Mouse (Mus musculus): ENCODE results near the gene Grik4. TPM values are rescaled to one million over a fixed set of nuclear protein-coding genes. Genes with fewer than 3 reads are reported as not detected.

The Grik4 gene
- polyA plus RNA-seq, 1 experiment from 2014 or later, result 13.2 TPM

GRCm38 (mm10) chr9:42642821-42643220, 301.5 kb downstream of the Grik4 start:
- Histone ChIP-seq H3K9ac (no peak overlapping the region), H3K27me3 (no peaks in the 10 kb centered on the region), H3K4me2 (no peak overlapping the region), H3K9me3 (no peaks in the 10 kb centered on the region), H3K36me3 (no peaks in the 10 kb centered on the region), H3K27ac (replicated peaks) (no peak overlapping the region), H3K4me1 (replicated peaks) (peaks cover 43% of the 10 kb centered on the region), H3K4me3 (no peak overlapping the region)
- ATAC-seq (ENCODE audit: low FRiP score, low read depth), result no peak
- WGBS, result 27% methylated on average over 5 of the region's 5 CpGs

- H3K36me3 ChIP-seq, result no peaks in the 10 kb centered on the region
- H3K27me3 ChIP-seq, result no peaks in the 10 kb centered on the region
- H3K9ac ChIP-seq, result no peak overlapping the region
- no peak overlapping the region for H3K4me2 ChIP-seq
- ATAC-seq (ENCODE audit: low FRiP score, low read depth), result no peak
- H3K4me3 ChIP-seq, result no peak overlapping the region
- WGBS, result 77% methylated on average over 11 of the region's 11 CpGs
- H3K4me1 ChIP-seq (replicated peaks), result peaks cover 38% of the 10 kb centered on the region
- no peaks in the 10 kb centered on the region for H3K9me3 ChIP-seq
- no peak overlapping the region for H3K27ac ChIP-seq (replicated peaks)
These were observed 302.7 kb downstream of the Grik4 start for GRCm38 (mm10) chr9:42641550-42642117.

- H3K9ac ChIP-seq, result no peak overlapping the region
- H3K4me1 ChIP-seq (replicated peaks), result peaks cover 16% of the 10 kb centered on the region
- ATAC-seq (ENCODE audit: low FRiP score, low read depth), result no peak
- no peaks in the 10 kb centered on the region for H3K27me3 ChIP-seq
- H3K36me3 ChIP-seq, result no peaks in the 10 kb centered on the region
- H3K4me3 ChIP-seq, result no peak overlapping the region
- H3K27ac ChIP-seq (replicated peaks), result no peak overlapping the region
- H3K9me3 ChIP-seq, result no peaks in the 10 kb centered on the region
- WGBS, result 73% methylated on average over 10 of the region's 10 CpGs
- H3K4me2 ChIP-seq, result no peak overlapping the region
These were observed 307.8 kb downstream of the Grik4 start for GRCm38 (mm10) chr9:42636446-42636845.

GRCm38 (mm10) chr9:42631479-42631878, 312.8 kb downstream of the Grik4 start:
- 55% methylated on average over 4 of the region's 4 CpGs for WGBS

GRCm38 (mm10) chr9:42627634-42628033, 316.7 kb downstream of the Grik4 start:
- H3K27ac ChIP-seq (replicated peaks), result no peak overlapping the region
- no peak overlapping the region for H3K4me3 ChIP-seq
- no peak overlapping the region for H3K9ac ChIP-seq
- ATAC-seq (ENCODE audit: low FRiP score, low read depth), result no peak
- no peaks in the 10 kb centered on the region for H3K9me3 ChIP-seq
- peaks cover 22% of the 10 kb centered on the region for H3K4me1 ChIP-seq (replicated peaks)
- no peaks in the 10 kb centered on the region for H3K27me3 ChIP-seq
- H3K36me3 ChIP-seq, result no peaks in the 10 kb centered on the region
- WGBS, result 27% methylated on average over 6 of the region's 6 CpGs
- no peak overlapping the region for H3K4me2 ChIP-seq

More at GRCm38 (mm10) chr9:42631479-42631878, 312.8 kb downstream of the Grik4 start:
- H3K4me2 ChIP-seq, result no peak overlapping the region
- ATAC-seq (ENCODE audit: low FRiP score, low read depth), result peak; percentile 63; the same call in 1 of the 2 replicates
- H3K4me3 ChIP-seq, result no peak overlapping the region
- no peak overlapping the region for H3K9ac ChIP-seq
- H3K4me1 ChIP-seq (replicated peaks), result peaks cover 15% of the 10 kb centered on the region
- H3K9me3 ChIP-seq, result no peaks in the 10 kb centered on the region
- no peaks in the 10 kb centered on the region for H3K36me3 ChIP-seq
- H3K27ac ChIP-seq (replicated peaks), result no peak overlapping the region
- no peaks in the 10 kb centered on the region for H3K27me3 ChIP-seq

- 48% methylated on average over 8 of the region's 8 CpGs for WGBS
- no peak overlapping the region for H3K4me3 ChIP-seq
- H3K4me2 ChIP-seq, result no peak overlapping the region
- H3K4me1 ChIP-seq (replicated peaks), result peaks cover 22% of the 10 kb centered on the region
- H3K27ac ChIP-seq (replicated peaks), result no peak overlapping the region
- no peaks in the 10 kb centered on the region for H3K36me3 ChIP-seq
- H3K9ac ChIP-seq, result no peak overlapping the region
- no peaks in the 10 kb centered on the region for H3K27me3 ChIP-seq
- no peak for ATAC-seq (ENCODE audit: low FRiP score, low read depth)
- H3K9me3 ChIP-seq, result no peaks in the 10 kb centered on the region
These were observed 317.1 kb downstream of the Grik4 start for GRCm38 (mm10) chr9:42627146-42627545.

GRCm38 (mm10) chr9:42626226-42626775, 318.0 kb downstream of the Grik4 start:
- Histone ChIP-seq H3K9ac (no peak overlapping the region), H3K4me2 (no peak overlapping the region), H3K36me3 (no peaks in the 10 kb centered on the region; the same call in 1 of the 2 replicates), H3K4me3 (no peak overlapping the region), H3K27ac (replicated peaks) (peak overlapping the region; percentile 37; the same call in 1 of the 2 replicates), H3K4me1 (replicated peaks) (peaks cover 22% of the 10 kb centered on the region), H3K9me3 (no peaks in the 10 kb centered on the region), H3K27me3 (no peaks in the 10 kb centered on the region)
- no peak for ATAC-seq (ENCODE audit: low FRiP score, low read depth)
- WGBS, result 15% methylated on average over 6 of the region's 6 CpGs

GRCm38 (mm10) chr9:42614409-42614808, 329.9 kb downstream of the Grik4 start:
- WGBS, result 71% methylated on average over 10 of the region's 10 CpGs
- no peak for ATAC-seq (ENCODE audit: low FRiP score, low read depth)
- peaks cover 17% of the 10 kb centered on the region for H3K4me1 ChIP-seq (replicated peaks)

GRCm38 (mm10) chr9:42613827-42614226, 330.5 kb downstream of the Grik4 start:
- Histone ChIP-seq H3K36me3 (no peaks in the 10 kb centered on the region), H3K4me1 (replicated peaks) (peaks cover 17% of the 10 kb centered on the region), H3K4me2 (no peak overlapping the region), H3K4me3 (no peak overlapping the region), H3K9me3 (no peaks in the 10 kb centered on the region), H3K27me3 (no peaks in the 10 kb centered on the region), H3K27ac (replicated peaks) (no peak overlapping the region), H3K9ac (no peak overlapping the region)
- WGBS, result 30% methylated on average over 6 of the region's 6 CpGs
- no peak for ATAC-seq (ENCODE audit: low FRiP score, low read depth)

More at GRCm38 (mm10) chr9:42614409-42614808, 329.9 kb downstream of the Grik4 start:
- H3K4me3 ChIP-seq, result no peak overlapping the region
- H3K9ac ChIP-seq, result no peak overlapping the region
- H3K9me3 ChIP-seq, result no peaks in the 10 kb centered on the region
- no peaks in the 10 kb centered on the region for H3K36me3 ChIP-seq
- H3K27ac ChIP-seq (replicated peaks), result no peak overlapping the region
- no peaks in the 10 kb centered on the region for H3K27me3 ChIP-seq
- H3K4me2 ChIP-seq, result no peak overlapping the region

GRCm38 (mm10) chr9:42612482-42612991, 331.8 kb downstream of the Grik4 start:
- Histone ChIP-seq H3K27ac (replicated peaks) (no peak overlapping the region), H3K9ac (no peak overlapping the region), H3K36me3 (no peaks in the 10 kb centered on the region), H3K9me3 (no peaks in the 10 kb centered on the region), H3K27me3 (no peaks in the 10 kb centered on the region), H3K4me1 (replicated peaks) (peaks cover 17% of the 10 kb centered on the region), H3K4me3 (no peak overlapping the region), H3K4me2 (no peak overlapping the region)
- ATAC-seq (ENCODE audit: low FRiP score, low read depth), result no peak
- 65% methylated on average over 14 of the region's 14 CpGs for WGBS

GRCm38 (mm10) chr9:42601445-42601844, 342.8 kb downstream of the Grik4 start:
- H3K36me3 ChIP-seq, result no peaks in the 10 kb centered on the region
- WGBS, result 36% methylated on average over 3 of the region's 3 CpGs
- peaks cover 5% of the 10 kb centered on the region for H3K4me1 ChIP-seq (replicated peaks)
- no peaks in the 10 kb centered on the region for H3K27me3 ChIP-seq
- H3K4me3 ChIP-seq, result no peak overlapping the region
- H3K9me3 ChIP-seq, result no peaks in the 10 kb centered on the region
- H3K27ac ChIP-seq (replicated peaks), result no peak overlapping the region
- H3K4me2 ChIP-seq, result no peak overlapping the region
- no peak for ATAC-seq (ENCODE audit: low FRiP score, low read depth)
- no peak overlapping the region for H3K9ac ChIP-seq

GRCm38 (mm10) chr9:42597525-42597924, 346.8 kb downstream of the Grik4 start:
- 70% methylated on average over 9 of the region's 9 CpGs for WGBS
- Histone ChIP-seq H3K4me3 (no peak overlapping the region), H3K36me3 (no peaks in the 10 kb centered on the region), H3K4me1 (replicated peaks) (peaks cover 5% of the 10 kb centered on the region), H3K9ac (no peak overlapping the region), H3K4me2 (no peak overlapping the region), H3K9me3 (no peaks in the 10 kb centered on the region), H3K27ac (replicated peaks) (no peak overlapping the region), H3K27me3 (no peaks in the 10 kb centered on the region)
- ATAC-seq (ENCODE audit: low FRiP score, low read depth), result no peak
